Mouse (Mus musculus): ENCODE data around the gene Wnt5b. TPM values are rescaled to one million over a fixed set of nuclear protein-coding genes. Genes with fewer than 3 reads are reported as not detected.

The Wnt5b gene
- total RNA-seq, 1 experiment: 3.5 TPM

GRCm38 (mm10) chr6:119472705-119473104 is 71.4 kb downstream of the Wnt5b start:
- Histone ChIP-seq H3K9ac (ENCODE audit: insufficient read depth, low read depth, low read length, poor library complexity, severe bottlenecking) (no peak overlapping the region), H3K4me3 (ENCODE audit: insufficient read depth in 1 of 2, low read depth in 1 of 2, low read length in 2 of 2, poor library complexity in 1 of 2, severe bottlenecking in 1 of 2) (no peak overlapping the region), H3K27ac (ENCODE audit: insufficient read depth, low read depth, low read length, poor library complexity, severe bottlenecking) (no peak overlapping the region), H3K4me1 (ENCODE audit: control insufficient read depth in 2 of 2, insufficient read depth in 2 of 2, low read length in 2 of 2, poor library complexity in 1 of 2) (no peaks in the 10 kb centered on the region), H3K36me3 (ENCODE audit: control insufficient read depth, insufficient read depth, low read length, poor library complexity, severe bottlenecking) (no peaks in the 10 kb centered on the region), H3K9me3 (ENCODE audit: control insufficient read depth, insufficient read depth, low read depth, low read length) (no peaks in the 10 kb centered on the region)
- TF ChIP-seq ZNF384 (IDR thresholded peaks at IDR 0.05; ENCODE audit: low read depth, low read length) (no peak), ZC3H11A (IDR thresholded peaks at IDR 0.05; ENCODE audit: borderline replicate concordance, low read depth, low read length) (no peak), HCFC1 (IDR thresholded peaks at IDR 0.05; ENCODE audit: borderline replicate concordance, insufficient read depth, low read length) (no peak)
- no peak for DNase-seq (ENCODE audit: low read depth, low spot score)
- in situ Hi-C loops (cut with MboI; ENCODE audit: low sequenced_read_pairs in 2 of 2, unreplicated experiment in 2 of 2): no loop called here

- TF ChIP-seq ZC3H11A (IDR thresholded peaks at IDR 0.05; ENCODE audit: borderline replicate concordance, low read depth, low read length) (no peak), HCFC1 (IDR thresholded peaks at IDR 0.05; ENCODE audit: borderline replicate concordance, insufficient read depth, low read length) (no peak), MAFK (IDR thresholded peaks at IDR 0.05; ENCODE audit: insufficient read depth, low read depth, low read length) (no peak), CHD2 (IDR thresholded peaks at IDR 0.05; ENCODE audit: low read depth, low read length) (no peak), ZNF384 (IDR thresholded peaks at IDR 0.05; ENCODE audit: low read depth, low read length) (no peak)
- DNase-seq (ENCODE audit: low read depth, low spot score): no peak
- no peaks in the 10 kb centered on the region for H3K36me3 ChIP-seq (ENCODE audit: control insufficient read depth, insufficient read depth, low read length, poor library complexity, severe bottlenecking)
- in situ Hi-C loops (cut with MboI; ENCODE audit: low sequenced_read_pairs in 2 of 2, unreplicated experiment in 2 of 2): no loop called here
- H3K4me1 ChIP-seq (ENCODE audit: control insufficient read depth in 2 of 2, insufficient read depth in 2 of 2, low read length in 2 of 2, poor library complexity in 1 of 2): no peaks in the 10 kb centered on the region
- no peaks in the 10 kb centered on the region for H3K9me3 ChIP-seq (ENCODE audit: control insufficient read depth, insufficient read depth, low read depth, low read length)
- H3K4me3 ChIP-seq (ENCODE audit: insufficient read depth in 1 of 2, low read depth in 1 of 2, low read length in 2 of 2, poor library complexity in 1 of 2, severe bottlenecking in 1 of 2): no peak overlapping the region
- H3K27ac ChIP-seq (ENCODE audit: insufficient read depth, low read depth, low read length, poor library complexity, severe bottlenecking): no peak overlapping the region
- H3K9ac ChIP-seq (ENCODE audit: insufficient read depth, low read depth, low read length, poor library complexity, severe bottlenecking): no peak overlapping the region
Observed at GRCm38 (mm10) chr6:119472135-119472534, 72.0 kb downstream of the Wnt5b start.

DNA sequence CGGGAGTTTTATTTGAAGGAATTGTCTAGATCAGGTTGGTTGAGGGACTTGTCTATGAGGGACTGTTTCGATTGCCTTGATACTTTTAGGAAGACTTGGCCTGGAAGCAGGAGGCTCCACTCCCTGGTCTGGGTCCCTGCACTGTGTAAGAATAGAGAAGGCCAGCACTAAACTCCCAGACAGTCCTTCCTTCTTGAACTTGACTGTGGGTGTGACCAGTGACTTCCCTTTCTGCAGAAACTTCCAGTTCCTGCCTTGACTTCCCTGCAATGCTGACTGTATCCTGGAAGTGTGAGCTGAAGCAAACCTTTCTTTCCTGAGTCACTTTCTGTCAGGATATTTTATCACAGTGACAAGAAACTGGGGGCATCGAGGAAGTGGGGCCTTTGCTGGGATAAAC is 73.4 kb downstream of the Wnt5b start:
- H3K27ac ChIP-seq (ENCODE audit: insufficient read depth, low read depth, low read length, poor library complexity, severe bottlenecking): no peak overlapping the region
- TF ChIP-seq ZC3H11A (IDR thresholded peaks at IDR 0.05; ENCODE audit: borderline replicate concordance, low read depth, low read length) (no peak), ZNF384 (IDR thresholded peaks at IDR 0.05; ENCODE audit: low read depth, low read length) (no peak), MAFK (IDR thresholded peaks at IDR 0.05; ENCODE audit: insufficient read depth, low read depth, low read length) (no peak), HCFC1 (IDR thresholded peaks at IDR 0.05; ENCODE audit: borderline replicate concordance, insufficient read depth, low read length) (no peak), CHD2 (IDR thresholded peaks at IDR 0.05; ENCODE audit: low read depth, low read length) (no peak)
- in situ Hi-C loops (cut with MboI; ENCODE audit: low sequenced_read_pairs in 2 of 2, unreplicated experiment in 2 of 2): no loop called here

DNA sequence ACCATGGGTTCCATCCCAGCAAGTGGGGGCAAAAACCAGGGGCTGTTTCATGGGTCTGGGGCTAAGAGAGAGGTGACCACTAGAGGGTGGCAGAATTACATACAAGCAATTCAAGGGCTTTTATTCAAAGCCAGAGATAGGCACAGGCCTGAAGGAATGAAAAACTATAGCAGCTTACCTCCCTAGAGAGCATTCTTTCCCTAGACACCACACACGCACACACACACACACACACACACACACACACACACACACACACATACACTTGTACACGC is 76.4 kb downstream of the Wnt5b start:
- Histone ChIP-seq H3K9ac (ENCODE audit: insufficient read depth, low read depth, low read length, poor library complexity, severe bottlenecking) (no peak overlapping the region), H3K4me1 (ENCODE audit: control insufficient read depth in 2 of 2, insufficient read depth in 2 of 2, low read length in 2 of 2, poor library complexity in 1 of 2) (no peaks in the 10 kb centered on the region), H3K36me3 (ENCODE audit: control insufficient read depth, insufficient read depth, low read length, poor library complexity, severe bottlenecking) (no peaks in the 10 kb centered on the region), H3K9me3 (ENCODE audit: control insufficient read depth, insufficient read depth, low read depth, low read length) (no peaks in the 10 kb centered on the region), H3K4me3 (ENCODE audit: insufficient read depth in 1 of 2, low read depth in 1 of 2, low read length in 2 of 2, poor library complexity in 1 of 2, severe bottlenecking in 1 of 2) (no peak overlapping the region), H3K27ac (ENCODE audit: insufficient read depth, low read depth, low read length, poor library complexity, severe bottlenecking) (no peak overlapping the region)
- in situ Hi-C loops (cut with MboI; ENCODE audit: low sequenced_read_pairs in 2 of 2, unreplicated experiment in 2 of 2): no loop called here
- no peak for DNase-seq (ENCODE audit: low read depth, low spot score)
- no peak for TF ChIP-seq ZC3H11A (IDR thresholded peaks at IDR 0.05; ENCODE audit: borderline replicate concordance, low read depth, low read length)
- TF ChIP-seq ZNF384 (IDR thresholded peaks at IDR 0.05; ENCODE audit: low read depth, low read length): no peak
- no peak for TF ChIP-seq CHD2 (IDR thresholded peaks at IDR 0.05; ENCODE audit: low read depth, low read length)
- TF ChIP-seq HCFC1 (IDR thresholded peaks at IDR 0.05; ENCODE audit: borderline replicate concordance, insufficient read depth, low read length): no peak
- TF ChIP-seq MAFK (IDR thresholded peaks at IDR 0.05; ENCODE audit: insufficient read depth, low read depth, low read length): no peak

More for the DNA sequence above, 73.4 kb downstream of the Wnt5b start:
- Histone ChIP-seq H3K4me3 (ENCODE audit: insufficient read depth in 1 of 2, low read depth in 1 of 2, low read length in 2 of 2, poor library complexity in 1 of 2, severe bottlenecking in 1 of 2) (no peak overlapping the region), H3K9me3 (ENCODE audit: control insufficient read depth, insufficient read depth, low read depth, low read length) (no peaks in the 10 kb centered on the region), H3K9ac (ENCODE audit: insufficient read depth, low read depth, low read length, poor library complexity, severe bottlenecking) (no peak overlapping the region), H3K36me3 (ENCODE audit: control insufficient read depth, insufficient read depth, low read length, poor library complexity, severe bottlenecking) (no peaks in the 10 kb centered on the region), H3K4me1 (ENCODE audit: control insufficient read depth in 2 of 2, insufficient read depth in 2 of 2, low read length in 2 of 2, poor library complexity in 1 of 2) (no peaks in the 10 kb centered on the region)
- no peak for DNase-seq (ENCODE audit: low read depth, low spot score)
